Mouse (Mus musculus) CH12.LX (cell line): ENCODE measurements around the gene Phf1. TPM values are rescaled to one million over a fixed set of nuclear protein-coding genes. Genes with fewer than 3 reads are reported as not detected.

ENCODE experiments used
- DNase-seq: peaks from one replicate; pipeline ENCODE4 v3.0.0-alpha.2; 2013; ENCODE audit errors: extremely low read depth
- H3K27ac ChIP-seq: 2 replicates; pipeline ENCODE4 v1.5.1; 2012; ENCODE audit warnings: low read depth, mild to moderate bottlenecking, control low read depth, moderate library complexity; ENCODE audit not compliant: insufficient read depth
- H3K27me3 ChIP-seq: replicated peaks from 2 replicates; pipeline ENCODE3; 2012; ENCODE audit warnings: inconsistent platforms
- H3K36me3 ChIP-seq, 2 experiments: replicated peaks in 1 of 2; 2 replicates each; pipeline versions ENCODE3 to v1.6.1; 2012; ENCODE audit warnings: inconsistent platforms in 1 of 2, low read length in 1 of 2, mild to moderate bottlenecking in 1 of 2, mixed read lengths in 1 of 2, moderate library complexity in 1 of 2; ENCODE audit not compliant: control insufficient read depth in 1 of 2, insufficient read depth in 1 of 2
- H3K4me1 ChIP-seq, 2 experiments: 2 replicates each; pipeline ENCODE4 v1.6.1; 2012; ENCODE audit warnings: inconsistent platforms in 1 of 2, moderate library complexity in 1 of 2; ENCODE audit not compliant: insufficient read depth in 2 of 2, control insufficient read depth in 1 of 2
- H3K4me2 ChIP-seq: 2 replicates; pipeline ENCODE4 v1.6.1; 2012; ENCODE audit warnings: low read depth, mild to moderate bottlenecking, control low read depth; ENCODE audit not compliant: poor library complexity, insufficient read depth, severe bottlenecking
- H3K4me3 ChIP-seq, 3 experiments: fragments of 150-350 bp in 1 of 3; sonication (generic) in 1 of 3; replicated peaks in 1 of 3; 2 replicates each; pipeline versions ENCODE3 to v1.5.1; 2011 to 2012; ENCODE audit warnings: low read depth in 2 of 3, low read length in 2 of 3, mild to moderate bottlenecking in 2 of 3, moderate library complexity in 2 of 3, control low read depth in 1 of 3, improper control_type of control experiment in 1 of 3, inconsistent platforms in 1 of 3, mixed read lengths in 1 of 3; ENCODE audit not compliant: poor library complexity in 1 of 3
- H3K79me2 ChIP-seq: replicated peaks from 2 replicates; pipeline ENCODE4 v1.6.1; 2012; ENCODE audit warnings: mild to moderate bottlenecking, moderate library complexity; ENCODE audit not compliant: control insufficient read depth, poor library complexity, insufficient read depth, severe bottlenecking; ENCODE audit errors: extremely low read depth
- H3K9ac ChIP-seq: 2 replicates; pipeline ENCODE4 v1.6.1; 2012; ENCODE audit warnings: low read depth, mild to moderate bottlenecking, control low read depth, moderate library complexity; ENCODE audit not compliant: insufficient read depth
- H3K9me3 ChIP-seq: replicated peaks from 2 replicates; pipeline ENCODE3; 2012; ENCODE audit warnings: low read length, inconsistent platforms, mixed read lengths
- BHLHE40 ChIP-seq: IDR thresholded peaks from 2 replicates; pipeline ENCODE4 v1.6.1; 2011; ENCODE audit warnings: mild to moderate bottlenecking, low read depth, low read length, improper control_type of control experiment
- ETS1 ChIP-seq: conservative IDR thresholded peaks from 2 replicates; pipeline ENCODE4 v1.6.1; 2012; ENCODE audit warnings: low read depth, mild to moderate bottlenecking, inconsistent platforms, low read length, improper control_type of control experiment, moderate library complexity
- JUND ChIP-seq: conservative IDR thresholded peaks from 2 replicates; pipeline ENCODE4 v1.6.1; 2011; ENCODE audit warnings: low read depth, low read length, improper control_type of control experiment
- MAX ChIP-seq: IDR thresholded peaks from 2 replicates; pipeline ENCODE4 v1.6.1; 2011; ENCODE audit warnings: low read length, improper control_type of control experiment
- NRF1 ChIP-seq: IDR thresholded peaks from 2 replicates; pipeline ENCODE4 v1.6.1; 2014; ENCODE audit warnings: low read depth, mild to moderate bottlenecking, inconsistent platforms, low read length, improper control_type of control experiment, moderate library complexity
- POLR2A ChIP-seq: IDR thresholded peaks from 2 replicates; pipeline ENCODE4 v1.6.1; 2011; ENCODE audit warnings: low read depth, mild to moderate bottlenecking, improper control_type of control experiment, low read length
- POLR2AphosphoS2 ChIP-seq: IDR thresholded peaks from 2 replicates; pipeline ENCODE4 v1.6.1; 2011; ENCODE audit warnings: low read depth, low read length, improper control_type of control experiment
- RAD21 ChIP-seq: IDR thresholded peaks from 2 replicates; pipeline ENCODE4 v1.6.1; 2011; ENCODE audit warnings: low read depth, mild to moderate bottlenecking, low read length, improper control_type of control experiment, moderate library complexity
- RCOR1 ChIP-seq: conservative IDR thresholded peaks from 2 replicates; pipeline ENCODE4 v1.6.1; 2012; ENCODE audit warnings: low read depth, mild to moderate bottlenecking, inconsistent platforms, low read length, improper control_type of control experiment
- USF2 ChIP-seq: conservative IDR thresholded peaks from 2 replicates; pipeline ENCODE4 v1.6.1; 2011; ENCODE audit warnings: low read depth, low read length, improper control_type of control experiment
- ZKSCAN1 ChIP-seq: IDR thresholded peaks from 2 replicates; pipeline ENCODE4 v1.6.1; 2012; ENCODE audit warnings: low read depth, inconsistent platforms, low read length, improper control_type of control experiment, borderline replicate concordance
- dilution Hi-C: fragments of 300-500 bp; cut with MboI; formaldehyde crosslinking; loops from 2 replicates; pipeline ENCODE4 v1.14.3; 2020; ENCODE audit warnings: low sequenced_read_pairs; ENCODE audit not compliant: extremely low pct_unique_long_range_greater_than_20kb, extremely low pct_ligation_motif_present
- in situ Hi-C: fragments of 300-500 bp; cut with MboI; formaldehyde crosslinking; loops from 3 replicates; pipeline ENCODE4 v1.14.3; 2019; ENCODE audit warnings: low sequenced_read_pairs, low pct_ligation_motif_present, low pct_unique_long_range_greater_than_20kb, mixed read lengths
- polyA plus RNA-seq: library from polyadenylated mRNA; unstranded; fragments of >175 nt; gene quantifications from 2 replicates; pipeline ENCODE4 v1.2.1, GENCODE M21; 2012; ENCODE audit warnings: low read depth; ENCODE audit not compliant: insufficient read length
- total RNA-seq, 2 experiments: library from RNA; depleted of rRNA; stranded (reverse); fragments of 300-350 nt in 1 of 2; fragments of >200 nt in 1 of 2; gene quantifications; 2 replicates each; pipeline ENCODE4 v1.2.3; 2012 to 2014

The Phf1 gene
- total RNA-seq (2012; rRNA removed): 3.3 and 4.1 TPM in 2 replicates
- 1.5 and 1.7 TPM in 2 replicates for total RNA-seq (2014; rRNA removed)
- 3.5 and 4.2 TPM in 2 replicates for polyA plus RNA-seq

DNA sequence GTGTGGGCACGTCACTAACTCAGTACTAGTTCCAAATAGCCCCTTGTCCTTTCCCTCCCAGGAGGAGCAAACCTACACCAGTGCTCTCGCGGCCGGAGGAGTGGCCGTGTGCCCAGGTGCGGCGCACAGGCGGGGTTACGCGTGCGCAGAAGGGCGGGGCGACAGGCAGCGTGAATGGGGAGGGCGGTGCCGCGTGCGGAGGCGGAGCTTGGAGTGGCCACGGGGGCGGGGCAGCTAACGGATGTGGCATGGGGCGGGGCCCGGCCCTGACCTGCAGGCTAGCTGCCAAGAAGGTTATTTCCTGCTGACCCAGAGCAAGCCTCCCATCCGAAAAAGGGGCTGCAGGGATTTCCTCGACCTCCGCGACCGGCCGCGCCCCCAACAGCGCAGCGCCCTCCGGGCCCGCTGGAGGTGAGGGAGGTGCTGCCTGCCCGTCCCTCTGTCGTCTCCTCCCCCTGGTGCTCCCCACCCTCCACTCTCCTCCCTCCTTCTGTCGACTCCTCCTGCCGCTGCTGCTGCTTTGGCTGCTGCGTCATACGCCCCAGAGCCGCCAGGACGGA is at the start of gene Phf1:
Gene Phf1 (plus strand): TSS at position 214 of the 560 bp plus-strand sequence.
- Histone ChIP-seq H3K9ac (no peak within 1 kb of the TSS), H3K36me3 (peaks cover 54 to 73% of the 10 kb centered on the region in 2 experiments), H3K79me2 (peaks cover under 1% of the 10 kb centered on the region; the same call in 1 of the 2 replicates), H3K9me3 (no peaks in the 10 kb centered on the region), H3K4me2 (peak within 1 kb of the TSS; percentile 47), H3K27me3 (no peaks in the 10 kb centered on the region), H3K4me1 (peaks cover 5 to 46% of the 10 kb centered on the region in 2 experiments; a peak in 3 of 4 replicates), H3K27ac (no peak within 1 kb of the TSS), H3K4me3 (peak within 1 kb of the TSS; percentile 49 to 58 (median 55))
- DNase-seq: peak; percentile 86
- peak; percentile 48 for TF ChIP-seq BHLHE40
- TF ChIP-seq NRF1: peak; percentile 86
- TF ChIP-seq RCOR1: no peak
- TF ChIP-seq POLR2AphosphoS2: peak; percentile 27; the same call in 1 of the 2 replicates
- dilution Hi-C loops: no loop called here
- in situ Hi-C loops: no loop called here

DNA sequence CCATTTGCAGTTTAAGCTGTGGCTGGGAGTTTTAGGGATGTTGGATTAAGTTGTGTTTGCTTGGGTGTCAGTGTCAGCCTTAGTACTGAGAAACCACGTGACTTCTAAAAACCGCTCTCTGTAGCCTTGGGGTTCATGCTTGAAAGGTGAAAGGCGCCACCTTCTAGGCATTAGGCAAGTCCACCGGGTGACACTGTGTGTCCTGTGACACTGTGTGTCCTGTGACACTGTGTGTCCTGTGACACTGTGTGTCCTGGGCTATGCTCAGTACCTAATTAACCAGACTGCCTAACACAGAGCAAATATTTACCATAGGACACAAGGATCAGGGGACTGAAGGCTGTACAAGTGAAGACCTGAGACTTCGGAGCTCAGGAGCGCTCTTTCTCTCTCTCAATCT is 49.3 kb upstream of the Phf1 start:
- no peak overlapping the region for H3K4me3 ChIP-seq
- in situ Hi-C loops: loop anchor here (10.0 kb wide), 2 partner anchors 229 to 409 kb away; no protein-coding TSS in a partner anchor
- H3K9ac ChIP-seq: no peak overlapping the region
- TF ChIP-seq BHLHE40 (no peak), MAX (no peak), JUND (no peak), POLR2A (no peak), ETS1 (no peak), ZKSCAN1 (no peak), USF2 (no peak), RAD21 (no peak), RCOR1 (no peak)
- dilution Hi-C loops: no loop called here
- H3K27ac ChIP-seq: no peak overlapping the region
- peaks cover 9% of the 10 kb centered on the region; the same call in 1 of the 2 replicates for H3K79me2 ChIP-seq
- peaks cover 3 to 48% of the 10 kb centered on the region in 2 experiments for H3K36me3 ChIP-seq
- no peak overlapping the region for H3K4me2 ChIP-seq
- no peaks in the 10 kb centered on the region for H3K27me3 ChIP-seq
- peaks cover 12% of the 10 kb centered on the region for H3K9me3 ChIP-seq
- H3K4me1 ChIP-seq: peaks cover 3 to 41% of the 10 kb centered on the region in 2 experiments; a peak in 3 of 4 replicates
- no peak for DNase-seq
